Mouse (Mus musculus): ENCODE results near the gene Coq8b. TPM values are rescaled to one million over a fixed set of nuclear protein-coding genes. Genes with fewer than 3 reads are reported as not detected.

Gene Coq8b
- 21.2 and 26.2 TPM in 2 replicates for polyA plus RNA-seq (2015; fragmentation: Nextera tagmentation; extraction: Ambion mirVana)

GRCm38 (mm10) chr7:27232781-27233281, at the start of gene Coq8b:
Coq8b (plus strand) TSS chr7:27233023.
- WGBS, result under 1% methylated on average over 25 of the region's 25 CpGs
- Histone ChIP-seq H3K9ac (peak within 1 kb of the TSS; percentile 37; the same call in 1 of the 2 replicates), H3K4me1 (peaks cover 28% of the 10 kb centered on the region), H3K36me3 (no peaks in the 10 kb centered on the region), H3K9me3 (no peaks in the 10 kb centered on the region), H3K27me3 (replicated peaks) (no peaks in the 10 kb centered on the region), H3K4me2 (peak within 1 kb of the TSS; percentile 80), H3K27ac (peak within 1 kb of the TSS; percentile 72; the same call in 1 of the 2 replicates), H3K4me3 (replicated peaks) (peak within 1 kb of the TSS; percentile 74)
- peak; percentile 91 for ATAC-seq (ENCODE audit: insufficient read depth, low FRiP score, low read depth)

DNA sequence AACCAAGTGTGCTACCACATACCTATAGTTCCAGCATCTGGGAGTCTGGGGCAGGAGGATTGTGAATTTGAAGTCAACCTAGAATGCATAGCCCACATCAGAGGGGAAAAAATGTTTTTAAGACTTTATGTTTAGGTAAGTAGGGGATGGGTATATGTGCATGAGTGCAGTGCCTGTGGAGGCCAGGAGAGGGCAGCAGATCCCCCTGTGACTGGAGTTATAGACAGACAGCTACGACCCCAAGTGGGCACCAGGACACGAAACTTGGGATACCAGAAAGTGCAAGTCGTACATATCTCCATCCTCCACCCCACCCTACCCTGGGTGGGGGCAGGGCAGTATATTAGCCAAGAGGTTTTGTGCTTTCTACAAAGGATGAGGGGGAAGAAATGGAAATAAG, 47.9 kb upstream of the Coq8b start:
- no peak overlapping the region for H3K27ac ChIP-seq
- H3K4me1 ChIP-seq, result no peaks in the 10 kb centered on the region
- no peak overlapping the region for H3K4me2 ChIP-seq
- no peak overlapping the region for H3K9ac ChIP-seq
- H3K9me3 ChIP-seq, result no peaks in the 10 kb centered on the region
- no peak for ATAC-seq (ENCODE audit: insufficient read depth, low FRiP score, low read depth)
- peaks cover 54% of the 10 kb centered on the region for H3K36me3 ChIP-seq
- 55% methylated on average over 3 of the region's 3 CpGs for WGBS
- no peaks in the 10 kb centered on the region for H3K27me3 ChIP-seq (replicated peaks)
- H3K4me3 ChIP-seq (replicated peaks), result no peak overlapping the region

- Histone ChIP-seq H3K4me2 (no peak overlapping the region), H3K4me3 (replicated peaks) (no peak overlapping the region), H3K9ac (no peak overlapping the region), H3K4me1 (no peaks in the 10 kb centered on the region), H3K36me3 (peaks cover 64% of the 10 kb centered on the region), H3K27ac (no peak overlapping the region), H3K9me3 (no peaks in the 10 kb centered on the region), H3K27me3 (replicated peaks) (no peaks in the 10 kb centered on the region)
- 89% methylated on average over 5 of the region's 5 CpGs for WGBS
- ATAC-seq (ENCODE audit: insufficient read depth, low FRiP score, low read depth), result no peak
These were observed 46.8 kb upstream of the Coq8b start for GRCm38 (mm10) chr7:27185986-27186385.

DNA sequence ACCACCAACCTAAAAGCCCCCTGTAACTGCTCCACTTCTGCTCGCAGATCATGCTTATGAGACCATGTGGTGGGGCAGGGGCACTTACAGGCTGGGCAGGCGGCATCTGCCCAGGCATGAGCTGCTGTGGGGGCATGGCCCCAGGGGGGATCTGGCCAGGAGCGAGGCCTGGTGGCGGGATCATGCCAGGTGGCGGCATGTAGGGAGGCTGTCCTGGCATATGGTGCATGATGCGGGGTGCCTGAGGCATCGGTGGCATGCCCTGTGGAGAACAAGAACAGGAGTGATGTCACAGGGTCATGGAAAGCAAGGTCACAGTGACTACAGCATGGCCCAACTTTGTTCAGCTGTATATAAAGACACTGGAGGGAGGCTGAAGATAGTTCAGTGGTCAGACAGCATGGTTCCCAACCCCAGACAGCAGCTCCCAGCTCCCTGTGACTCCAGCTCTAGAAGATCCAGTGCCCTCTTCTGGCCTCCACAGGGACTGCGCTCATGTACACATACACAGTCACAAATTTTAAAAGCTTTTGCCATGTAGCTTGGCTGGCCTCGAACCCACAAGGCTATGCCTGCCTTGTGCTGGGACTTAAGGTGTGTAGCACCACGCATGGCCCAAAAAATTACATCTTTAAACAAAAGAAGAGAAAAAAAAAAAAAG, 43.4 kb upstream of the Coq8b start:
- Histone ChIP-seq H3K9me3 (no peaks in the 10 kb centered on the region), H3K27ac (no peak overlapping the region), H3K4me1 (peaks cover 10% of the 10 kb centered on the region; the same call in 1 of the 2 replicates), H3K9ac (no peak overlapping the region), H3K36me3 (peaks cover 83% of the 10 kb centered on the region), H3K4me2 (no peak overlapping the region), H3K4me3 (replicated peaks) (no peak overlapping the region), H3K27me3 (replicated peaks) (no peaks in the 10 kb centered on the region)
- ATAC-seq (ENCODE audit: insufficient read depth, low FRiP score, low read depth), result no peak
- WGBS, result 95% methylated on average over 10 of the region's 10 CpGs

GRCm38 (mm10) chr7:27192434-27192833, 40.4 kb upstream of the Coq8b start:
- Histone ChIP-seq H3K9me3 (no peaks in the 10 kb centered on the region), H3K36me3 (peaks cover 63% of the 10 kb centered on the region), H3K4me2 (no peak overlapping the region), H3K27me3 (replicated peaks) (no peaks in the 10 kb centered on the region), H3K4me3 (replicated peaks) (no peak overlapping the region), H3K27ac (no peak overlapping the region), H3K9ac (no peak overlapping the region), H3K4me1 (peaks cover 18% of the 10 kb centered on the region)
- 92% methylated on average over 5 of the region's 5 CpGs for WGBS
- no peak for ATAC-seq (ENCODE audit: insufficient read depth, low FRiP score, low read depth)

DNA sequence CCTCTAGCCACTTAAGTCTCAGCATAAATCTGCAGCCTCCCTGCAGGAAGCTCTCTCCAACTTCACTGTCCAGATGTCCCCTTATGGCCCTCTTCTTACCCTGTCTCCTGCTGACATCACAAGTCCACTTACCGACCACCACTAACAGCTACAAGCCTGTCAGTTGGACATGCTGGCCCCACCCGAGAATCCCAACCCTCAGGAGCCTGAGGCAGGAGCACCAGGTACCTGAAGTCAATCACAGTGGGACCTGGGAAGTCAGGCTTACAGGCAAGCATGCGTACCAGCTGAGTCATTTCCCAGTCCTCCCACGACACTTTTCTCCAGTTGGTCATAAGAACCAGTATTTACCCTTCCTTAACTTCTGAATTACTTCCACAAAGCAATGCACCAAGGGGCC, 39.1 kb upstream of the Coq8b start:
- peaks cover 54% of the 10 kb centered on the region for H3K36me3 ChIP-seq
- no peak overlapping the region for H3K27ac ChIP-seq
- 69% methylated on average over 4 of the region's 4 CpGs for WGBS
- H3K9me3 ChIP-seq, result no peaks in the 10 kb centered on the region
- peaks cover 18% of the 10 kb centered on the region for H3K4me1 ChIP-seq
- peak overlapping the region; percentile 19 for H3K4me2 ChIP-seq
- no peaks in the 10 kb centered on the region for H3K27me3 ChIP-seq (replicated peaks)
- ATAC-seq (ENCODE audit: insufficient read depth, low FRiP score, low read depth), result no peak
- H3K9ac ChIP-seq, result no peak overlapping the region
- no peak overlapping the region for H3K4me3 ChIP-seq (replicated peaks)

- Histone ChIP-seq H3K9ac (peak within 1 kb of the TSS; percentile 95), H3K4me3 (replicated peaks) (peak within 1 kb of the TSS; percentile 96), H3K27me3 (replicated peaks) (no peaks in the 10 kb centered on the region), H3K9me3 (no peaks in the 10 kb centered on the region), H3K27ac (peak within 1 kb of the TSS; percentile 100), H3K4me2 (peak within 1 kb of the TSS; percentile 75), H3K4me1 (peaks cover 18% of the 10 kb centered on the region), H3K36me3 (peaks cover 34% of the 10 kb centered on the region)
- 1% methylated on average over 64 of the region's 64 CpGs for WGBS
- ATAC-seq (ENCODE audit: insufficient read depth, low FRiP score, low read depth), result peak; percentile 98
These were observed 36.9 kb upstream of the Coq8b start, which contains the start of the genes BC024978 and Snrpa for GRCm38 (mm10) chr7:27195681-27196611. BC024978 (plus strand) TSS chr7:27195781. Snrpa (minus strand) TSS chr7:27196271.

GRCm38 (mm10) chr7:27197136-27197535, 35.7 kb upstream of the Coq8b start:
- no peak overlapping the region for H3K4me2 ChIP-seq
- peaks cover 27% of the 10 kb centered on the region for H3K36me3 ChIP-seq
- no peak overlapping the region for H3K4me3 ChIP-seq (replicated peaks)
- no peak overlapping the region for H3K9ac ChIP-seq
- H3K27ac ChIP-seq, result no peak overlapping the region
- ATAC-seq (ENCODE audit: insufficient read depth, low FRiP score, low read depth), result no peak
- H3K27me3 ChIP-seq (replicated peaks), result no peaks in the 10 kb centered on the region
- no peaks in the 10 kb centered on the region for H3K9me3 ChIP-seq
- 77% methylated on average over 3 of the region's 3 CpGs for WGBS
- peaks cover 18% of the 10 kb centered on the region for H3K4me1 ChIP-seq

DNA sequence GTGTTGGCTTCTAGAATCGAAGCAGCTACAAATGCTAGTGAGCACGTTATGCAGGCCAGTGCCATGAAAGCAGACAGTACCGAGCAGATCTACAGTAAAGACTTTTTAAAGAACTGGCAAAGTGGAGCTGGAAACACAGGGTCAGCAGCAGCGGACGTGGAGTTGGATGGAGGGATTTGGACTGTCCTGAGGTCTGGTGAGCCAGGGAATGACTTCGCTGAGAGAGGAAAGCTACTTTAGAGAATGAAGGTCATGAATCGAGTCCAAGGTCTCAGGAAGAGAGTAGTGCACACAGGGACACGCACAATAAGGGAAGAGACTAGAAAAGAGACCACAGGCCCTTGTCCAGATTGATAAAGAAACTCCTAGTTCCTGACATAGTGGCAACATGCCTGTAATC, 35.2 kb upstream of the Coq8b start:
- 89% methylated on average over 8 of the region's 8 CpGs for WGBS
- Histone ChIP-seq H3K4me3 (replicated peaks) (no peak overlapping the region), H3K27ac (no peak overlapping the region; the same call in 1 of the 2 replicates), H3K9me3 (no peaks in the 10 kb centered on the region), H3K4me1 (peaks cover 18% of the 10 kb centered on the region), H3K36me3 (peaks cover 27% of the 10 kb centered on the region; the same call in 1 of the 2 replicates), H3K27me3 (replicated peaks) (no peaks in the 10 kb centered on the region), H3K4me2 (no peak overlapping the region), H3K9ac (no peak overlapping the region)
- ATAC-seq (ENCODE audit: insufficient read depth, low FRiP score, low read depth), result no peak

- Histone ChIP-seq H3K4me2 (no peak overlapping the region), H3K27ac (no peak overlapping the region), H3K4me3 (replicated peaks) (no peak overlapping the region), H3K27me3 (replicated peaks) (no peaks in the 10 kb centered on the region), H3K4me1 (peaks cover 17% of the 10 kb centered on the region), H3K9me3 (no peaks in the 10 kb centered on the region), H3K36me3 (peaks cover 23% of the 10 kb centered on the region; the same call in 1 of the 2 replicates), H3K9ac (no peak overlapping the region)
- no peak for ATAC-seq (ENCODE audit: insufficient read depth, low FRiP score, low read depth)
These were observed 34.5 kb upstream of the Coq8b start for GRCm38 (mm10) chr7:27198355-27198754.

GRCm38 (mm10) chr7:27198779-27199178, 34.0 kb upstream of the Coq8b start:
- peaks cover 12% of the 10 kb centered on the region; the same call in 1 of the 2 replicates for H3K4me1 ChIP-seq
- H3K27me3 ChIP-seq (replicated peaks), result no peaks in the 10 kb centered on the region
- H3K36me3 ChIP-seq, result peaks cover 19% of the 10 kb centered on the region; the same call in 1 of the 2 replicates
- H3K4me2 ChIP-seq, result no peak overlapping the region
- no peak for ATAC-seq (ENCODE audit: insufficient read depth, low FRiP score, low read depth)
- H3K4me3 ChIP-seq (replicated peaks), result no peak overlapping the region
- no peak overlapping the region for H3K27ac ChIP-seq
- no peak overlapping the region for H3K9ac ChIP-seq
- 91% methylated on average over 8 of the region's 8 CpGs for WGBS
- no peaks in the 10 kb centered on the region for H3K9me3 ChIP-seq
